Mouse (Mus musculus): ENCODE measurements around the gene Acp7. TPM values are rescaled to one million over a fixed set of nuclear protein-coding genes. Genes with fewer than 3 reads are reported as not detected.

The Acp7 gene
- total and polyA plus RNA-seq, 2 experiments from 2014 or later = not detected

DNA sequence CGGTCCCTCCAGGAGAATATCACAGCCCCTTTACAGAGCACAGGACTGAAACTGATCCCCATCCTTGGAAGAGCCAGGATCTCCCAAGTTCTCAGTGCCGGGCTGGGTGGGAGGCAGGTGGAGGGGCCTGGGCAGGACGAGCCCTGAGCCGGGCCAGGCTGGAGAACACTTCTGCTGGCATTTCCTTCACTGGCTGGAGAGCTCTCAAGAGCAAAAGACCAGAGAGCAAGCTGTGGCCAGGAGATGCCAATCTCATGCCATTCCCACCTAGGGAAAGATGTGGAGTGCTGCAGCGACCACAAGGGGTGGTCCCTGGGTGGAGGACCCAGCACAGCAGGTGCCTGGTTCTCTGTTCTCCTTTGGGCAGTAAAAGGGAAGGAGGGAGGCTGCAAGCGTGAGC lies 46.1 kb downstream of the Acp7 start:
- no peaks in the 10 kb centered on the region for H3K9me3 ChIP-seq (replicated peaks; ENCODE audit: control insufficient read depth, low read length)
- no peak overlapping the region for H3K27ac ChIP-seq (ENCODE audit: low read depth)
- no peak for DNase-seq (ENCODE audit: low spot score)
- no peak overlapping the region for H3K4me3 ChIP-seq (ENCODE audit: low read depth, low read length)
- 61% methylated on average over 6 of the region's 6 CpGs for WGBS
- no peaks in the 10 kb centered on the region for H3K36me3 ChIP-seq (replicated peaks; ENCODE audit: control insufficient read depth, insufficient read depth, low read length)
- peaks cover 30% of the 10 kb centered on the region for H3K4me1 ChIP-seq (ENCODE audit: control insufficient read depth, insufficient read depth)
- no peak for TF ChIP-seq EP300 (IDR thresholded peaks at IDR 0.05; ENCODE audit: low read depth)
- no peak for TF ChIP-seq CTCF (IDR thresholded peaks at IDR 0.05; ENCODE audit: low read depth)
- no peak overlapping the region for H3K4me2 ChIP-seq (ENCODE audit: low read depth, low read length)
- H3K27me3 ChIP-seq (ENCODE audit: control insufficient read depth, insufficient read depth, low read length) = no peaks in the 10 kb centered on the region
- H3K9ac ChIP-seq (replicated peaks; ENCODE audit: low read depth, low read length) = no peak overlapping the region
- ATAC-seq (ENCODE audit: insufficient read depth, low read depth) = no peak

DNA sequence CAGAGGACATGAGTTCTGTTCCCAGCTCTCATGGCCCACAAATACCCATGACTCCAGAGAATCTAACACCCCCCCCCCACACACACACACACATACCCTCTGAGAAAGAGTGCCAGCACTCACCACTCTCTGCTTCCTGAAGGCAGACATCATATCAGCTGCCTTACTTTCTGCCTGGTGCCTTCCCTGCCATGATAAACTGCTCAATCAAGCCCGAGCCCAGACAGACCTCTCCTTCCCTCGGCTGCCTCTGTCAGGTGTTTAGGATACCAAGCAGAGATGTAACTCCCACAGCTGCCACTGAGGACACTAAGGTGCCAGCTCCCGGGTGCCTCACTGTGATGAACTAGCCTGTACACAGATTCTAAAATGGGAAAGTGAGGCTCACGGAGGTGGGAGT lies 46.7 kb downstream of the Acp7 start:
- Histone ChIP-seq H3K27me3 (ENCODE audit: control insufficient read depth, insufficient read depth, low read length) (no peaks in the 10 kb centered on the region), H3K27ac (ENCODE audit: low read depth) (no peak overlapping the region), H3K4me2 (ENCODE audit: low read depth, low read length) (no peak overlapping the region), H3K9ac (replicated peaks; ENCODE audit: low read depth, low read length) (no peak overlapping the region), H3K4me1 (ENCODE audit: control insufficient read depth, insufficient read depth) (peaks cover 30% of the 10 kb centered on the region), H3K9me3 (replicated peaks; ENCODE audit: control insufficient read depth, low read length) (no peaks in the 10 kb centered on the region), H3K36me3 (replicated peaks; ENCODE audit: control insufficient read depth, insufficient read depth, low read length) (no peaks in the 10 kb centered on the region), H3K4me3 (ENCODE audit: low read depth, low read length) (no peak overlapping the region)
- TF ChIP-seq EP300 (IDR thresholded peaks at IDR 0.05; ENCODE audit: low read depth) = no peak
- ATAC-seq (ENCODE audit: insufficient read depth, low read depth) (no peak), DNase-seq (ENCODE audit: low spot score) (no peak)
- 27% methylated on average over 4 of the region's 4 CpGs for WGBS

DNA sequence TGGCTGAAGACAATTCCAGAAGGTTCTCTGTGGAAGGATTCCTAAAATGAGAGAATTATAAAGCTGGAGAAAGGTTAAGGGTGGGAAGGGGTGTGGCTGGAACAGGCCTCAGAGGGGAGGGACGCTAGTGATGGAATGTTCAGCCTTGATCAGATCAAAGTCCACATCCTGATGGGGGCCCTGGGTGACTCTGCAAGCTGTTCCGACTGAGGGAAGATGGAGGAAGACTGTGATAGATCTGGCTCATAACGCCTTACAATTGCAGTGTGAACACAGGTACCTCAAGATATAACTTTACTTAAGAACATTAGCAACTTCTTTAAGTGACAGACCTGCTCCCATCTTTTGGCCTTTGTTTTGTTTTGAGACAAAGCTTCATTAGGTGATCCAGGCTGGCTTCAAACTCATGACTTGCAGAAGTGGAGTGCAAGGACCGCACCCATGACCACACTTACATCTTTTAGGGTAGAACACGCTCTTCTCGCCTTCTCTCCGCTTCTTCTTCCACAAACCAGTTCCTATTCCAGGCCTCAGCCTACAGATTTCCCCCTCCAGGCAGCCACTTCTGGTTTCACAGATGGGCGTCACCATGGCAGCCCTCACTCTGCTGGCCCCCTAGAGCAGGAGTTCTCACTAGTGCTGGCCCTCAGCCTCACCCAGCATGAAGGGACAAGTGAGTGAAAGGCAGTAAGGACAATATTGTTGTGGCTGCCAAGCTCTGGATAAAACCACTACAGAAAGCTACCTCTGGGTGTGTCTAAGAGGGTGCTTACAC lies 47.4 kb downstream of the Acp7 start:
- no peak overlapping the region for H3K4me2 ChIP-seq (ENCODE audit: low read depth, low read length)
- no peaks in the 10 kb centered on the region for H3K36me3 ChIP-seq (replicated peaks; ENCODE audit: control insufficient read depth, insufficient read depth, low read length)
- WGBS = 77% methylated on average over 8 of the region's 8 CpGs
- no peak overlapping the region for H3K9ac ChIP-seq (replicated peaks; ENCODE audit: low read depth, low read length)
- H3K27ac ChIP-seq (ENCODE audit: low read depth) = no peak overlapping the region
- ATAC-seq (ENCODE audit: insufficient read depth, low read depth) = no peak
- TF ChIP-seq CTCF (IDR thresholded peaks at IDR 0.05; ENCODE audit: low read depth) (no peak), EP300 (IDR thresholded peaks at IDR 0.05; ENCODE audit: low read depth) (no peak)
- H3K9me3 ChIP-seq (replicated peaks; ENCODE audit: control insufficient read depth, low read length) = no peaks in the 10 kb centered on the region
- H3K4me1 ChIP-seq (ENCODE audit: control insufficient read depth, insufficient read depth) = peaks cover 33% of the 10 kb centered on the region
- H3K27me3 ChIP-seq (ENCODE audit: control insufficient read depth, insufficient read depth, low read length) = no peaks in the 10 kb centered on the region
- no peak overlapping the region for H3K4me3 ChIP-seq (ENCODE audit: low read depth, low read length)
- DNase-seq (ENCODE audit: low spot score) = no peak

DNA sequence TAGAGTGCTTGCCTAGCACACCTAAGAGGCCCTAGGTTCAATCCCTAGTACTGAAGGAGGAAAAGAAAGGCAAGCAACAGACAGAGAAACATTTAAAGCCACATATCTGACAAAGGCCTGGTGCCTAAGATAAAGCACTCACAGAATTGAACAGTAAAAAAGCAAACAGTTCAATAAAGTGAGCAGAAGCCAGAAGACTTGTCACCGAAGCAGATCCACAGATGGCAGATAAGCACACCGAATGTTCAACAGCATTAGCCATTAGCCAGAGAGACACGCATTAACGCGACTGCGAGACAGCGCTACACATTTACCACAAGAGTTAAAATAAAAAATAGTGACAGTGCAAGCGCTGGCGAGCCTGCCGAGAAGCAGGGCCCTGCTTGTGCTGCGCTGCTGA lies 48.3 kb downstream of the Acp7 start:
- Histone ChIP-seq H3K4me1 (ENCODE audit: control insufficient read depth, insufficient read depth) (peaks cover 35% of the 10 kb centered on the region), H3K4me3 (ENCODE audit: low read depth, low read length) (no peak overlapping the region), H3K9me3 (replicated peaks; ENCODE audit: control insufficient read depth, low read length) (no peaks in the 10 kb centered on the region), H3K9ac (replicated peaks; ENCODE audit: low read depth, low read length) (no peak overlapping the region), H3K4me2 (ENCODE audit: low read depth, low read length) (no peak overlapping the region), H3K27ac (ENCODE audit: low read depth) (no peak overlapping the region), H3K36me3 (replicated peaks; ENCODE audit: control insufficient read depth, insufficient read depth, low read length) (no peaks in the 10 kb centered on the region), H3K27me3 (ENCODE audit: control insufficient read depth, insufficient read depth, low read length) (no peaks in the 10 kb centered on the region)
- no peak for DNase-seq (ENCODE audit: low spot score)
- TF ChIP-seq CTCF (IDR thresholded peaks at IDR 0.05; ENCODE audit: low read depth) = no peak
- no peak for TF ChIP-seq EP300 (IDR thresholded peaks at IDR 0.05; ENCODE audit: low read depth)
- WGBS = 83% methylated on average over 11 of the region's 11 CpGs
- no peak for ATAC-seq (ENCODE audit: insufficient read depth, low read depth)

- DNase-seq (ENCODE audit: low spot score) (no peak), ATAC-seq (ENCODE audit: insufficient read depth, low read depth) (no peak)
- WGBS = 73% methylated on average over 4 of the region's 4 CpGs
- H3K27ac ChIP-seq (ENCODE audit: low read depth) = no peak overlapping the region
- no peak overlapping the region for H3K4me2 ChIP-seq (ENCODE audit: low read depth, low read length)
- H3K9me3 ChIP-seq (replicated peaks; ENCODE audit: control insufficient read depth, low read length) = no peaks in the 10 kb centered on the region
- no peak overlapping the region for H3K4me3 ChIP-seq (ENCODE audit: low read depth, low read length)
- TF ChIP-seq CTCF (IDR thresholded peaks at IDR 0.05; ENCODE audit: low read depth) = no peak
- TF ChIP-seq EP300 (IDR thresholded peaks at IDR 0.05; ENCODE audit: low read depth) = no peak
- no peaks in the 10 kb centered on the region for H3K27me3 ChIP-seq (ENCODE audit: control insufficient read depth, insufficient read depth, low read length)
- peaks cover 34% of the 10 kb centered on the region for H3K4me1 ChIP-seq (ENCODE audit: control insufficient read depth, insufficient read depth)
- H3K36me3 ChIP-seq (replicated peaks; ENCODE audit: control insufficient read depth, insufficient read depth, low read length) = no peaks in the 10 kb centered on the region
- no peak overlapping the region for H3K9ac ChIP-seq (replicated peaks; ENCODE audit: low read depth, low read length)
Observed at GRCm38 (mm10) chr7:28581721-28582120, 49.4 kb downstream of the Acp7 start.

DNA sequence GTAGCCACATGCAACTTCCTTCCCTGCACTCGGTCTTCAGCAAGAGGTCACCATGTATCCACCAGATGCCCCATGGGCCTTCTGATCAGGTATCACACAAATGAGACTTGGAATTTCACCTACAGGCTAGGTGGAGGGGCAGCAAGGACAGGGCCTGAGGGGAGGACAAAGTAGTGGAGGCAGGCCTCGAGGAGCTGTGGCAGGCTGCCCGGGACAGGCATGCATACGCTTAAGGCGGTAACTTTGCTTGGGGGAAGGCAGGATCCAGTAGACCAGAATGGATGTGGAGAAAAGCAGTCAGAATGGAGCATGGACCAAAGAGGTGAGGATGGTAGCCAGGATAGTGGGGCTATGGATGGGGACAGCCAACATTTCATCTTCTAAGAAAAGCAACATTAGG lies 51.3 kb downstream of the Acp7 start:
- 65% methylated on average over 5 of the region's 5 CpGs for WGBS
- Histone ChIP-seq H3K36me3 (replicated peaks; ENCODE audit: control insufficient read depth, insufficient read depth, low read length) (no peaks in the 10 kb centered on the region), H3K4me2 (ENCODE audit: low read depth, low read length) (no peak overlapping the region), H3K9ac (replicated peaks; ENCODE audit: low read depth, low read length) (no peak overlapping the region), H3K27ac (ENCODE audit: low read depth) (no peak overlapping the region), H3K4me1 (ENCODE audit: control insufficient read depth, insufficient read depth) (peaks cover 31% of the 10 kb centered on the region), H3K4me3 (ENCODE audit: low read depth, low read length) (no peak overlapping the region), H3K27me3 (ENCODE audit: control insufficient read depth, insufficient read depth, low read length) (no peaks in the 10 kb centered on the region), H3K9me3 (replicated peaks; ENCODE audit: control insufficient read depth, low read length) (no peaks in the 10 kb centered on the region)
- no peak for ATAC-seq (ENCODE audit: insufficient read depth, low read depth)
- no peak for TF ChIP-seq CTCF (IDR thresholded peaks at IDR 0.05; ENCODE audit: low read depth)
- no peak for TF ChIP-seq EP300 (IDR thresholded peaks at IDR 0.05; ENCODE audit: low read depth)
- DNase-seq (ENCODE audit: low spot score) = no peak

Data from heart, postnatal 0 days (tissue).